Mouse (Mus musculus) pancreas, adult 10 weeks (tissue): ENCODE data around the gene Nrxn1. TPM values are rescaled to one million over a fixed set of nuclear protein-coding genes. Genes with fewer than 3 reads are reported as not detected.

ENCODE experiments used
- polyA plus RNA-seq: library from polyadenylated mRNA; stranded (reverse); fragments of 350-450 nt; fragmentation: Illumina TruSeq; extraction: RNeasy Lipid Tissue Mini Kit (QIAGEN cat#74804); gene quantifications from one replicate; pipeline ENCODE4 v1.2.3, GENCODE M21; 2015; ENCODE audit warnings: low read depth, low replicate concordance; ENCODE audit not compliant: insufficient read depth

Gene Nrxn1
- polyA plus RNA-seq = 1.4 TPM

DNA sequence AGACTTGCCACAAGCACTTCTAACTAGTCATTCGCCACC, at the start of gene Nrxn1:
Gene Nrxn1 (minus strand): TSS at position 30 of the 39 bp plus-strand sequence.

